Mouse (Mus musculus): ENCODE results near the gene Shh. TPM values are rescaled to one million over a fixed set of nuclear protein-coding genes. Genes with fewer than 3 reads are reported as not detected.

Gene Shh
- 0.14 and 0.21 TPM in 2 replicates for polyA plus RNA-seq (2014; fragmentation: Nextera tagmentation; extraction: Ambion mirVana)

- ATAC-seq (replicated peaks; ENCODE audit: low FRiP score): no peak
- no peaks in the 10 kb centered on the region for H3K36me3 ChIP-seq (ENCODE audit: control insufficient read depth, insufficient read depth, low read length)
- DNase-seq (ENCODE audit: low spot score): no peak
- H3K27me3 ChIP-seq (replicated peaks; ENCODE audit: control insufficient read depth, insufficient read depth, low read length): peaks cover 79% of the 10 kb centered on the region
- no peaks in the 10 kb centered on the region for H3K4me1 ChIP-seq (replicated peaks; ENCODE audit: control insufficient read depth, insufficient read depth, low read length)
- no peaks in the 10 kb centered on the region for H3K9me3 ChIP-seq (ENCODE audit: control insufficient read depth, low read length)
- peak within 1 kb of the TSS; percentile 31 for H3K4me2 ChIP-seq
- no peak within 1 kb of the TSS for H3K27ac ChIP-seq (ENCODE audit: low read depth, low read length)
- H3K9ac ChIP-seq (ENCODE audit: low read depth, low read length): no peak within 1 kb of the TSS
- 3% methylated on average over 31 of the region's 31 CpGs for WGBS
- H3K4me3 ChIP-seq (ENCODE audit: low read depth, low read length): peak within 1 kb of the TSS; percentile 26
These were observed at the start of gene Shh for GRCm38 (mm10) chr5:28466760-28467306. TSS of gene Shh (minus strand) at chr5:28467256.

- Histone ChIP-seq H3K4me1 (replicated peaks; ENCODE audit: control insufficient read depth, insufficient read depth, low read length) (no peaks in the 10 kb centered on the region; the same call in 1 of the 2 replicates), H3K36me3 (ENCODE audit: control insufficient read depth, insufficient read depth, low read length) (no peaks in the 10 kb centered on the region), H3K4me3 (ENCODE audit: low read depth, low read length) (no peak overlapping the region), H3K4me2 (no peak overlapping the region), H3K9me3 (ENCODE audit: control insufficient read depth, low read length) (no peaks in the 10 kb centered on the region), H3K27me3 (replicated peaks; ENCODE audit: control insufficient read depth, insufficient read depth, low read length) (no peaks in the 10 kb centered on the region), H3K27ac (ENCODE audit: low read depth, low read length) (no peak overlapping the region), H3K9ac (ENCODE audit: low read depth, low read length) (no peak overlapping the region)
- ATAC-seq (replicated peaks; ENCODE audit: low FRiP score) (0 out of 2 replicates have a peak, but pooled peaks have one; percentile 29), DNase-seq (ENCODE audit: low spot score) (peak; percentile 36)
- WGBS: 45% methylated on average over 4 of the region's 4 CpGs
These were observed 33.9 kb upstream of the Shh start for GRCm38 (mm10) chr5:28500792-28501439.

DNA sequence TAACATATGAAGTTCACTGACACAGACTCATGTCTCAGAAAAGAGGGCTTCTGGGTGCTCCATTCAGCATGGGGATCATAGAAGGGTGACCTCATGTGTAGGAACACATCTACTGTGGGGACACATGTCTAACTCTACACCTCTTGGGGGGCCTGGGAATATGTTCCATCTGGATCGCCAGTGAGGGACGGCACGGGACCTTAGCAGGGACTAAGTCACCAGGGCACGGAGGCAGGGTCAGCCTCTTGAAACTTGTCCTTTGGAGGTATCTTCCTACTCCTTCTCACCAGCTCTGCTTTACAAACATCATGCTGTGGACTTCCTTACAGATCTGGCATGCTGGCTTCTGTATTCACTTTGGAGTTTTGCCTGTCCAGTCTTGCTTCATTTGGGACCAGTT lies 31.8 kb upstream of the Shh start:
- Histone ChIP-seq H3K9me3 (ENCODE audit: control insufficient read depth, low read length) (no peaks in the 10 kb centered on the region), H3K27ac (ENCODE audit: low read depth, low read length) (no peak overlapping the region), H3K9ac (ENCODE audit: low read depth, low read length) (no peak overlapping the region), H3K27me3 (replicated peaks; ENCODE audit: control insufficient read depth, insufficient read depth, low read length) (no peaks in the 10 kb centered on the region), H3K4me2 (no peak overlapping the region), H3K4me1 (replicated peaks; ENCODE audit: control insufficient read depth, insufficient read depth, low read length) (no peaks in the 10 kb centered on the region; the same call in 1 of the 2 replicates), H3K4me3 (ENCODE audit: low read depth, low read length) (no peak overlapping the region), H3K36me3 (ENCODE audit: control insufficient read depth, insufficient read depth, low read length) (no peaks in the 10 kb centered on the region)
- ATAC-seq (replicated peaks; ENCODE audit: low FRiP score) (no peak), DNase-seq (ENCODE audit: low spot score) (no peak)
- 89% methylated on average over 4 of the region's 4 CpGs for WGBS

- 78% methylated on average over 3 of the region's 3 CpGs for WGBS
- ATAC-seq (replicated peaks; ENCODE audit: low FRiP score): no peak
- Histone ChIP-seq H3K27me3 (replicated peaks; ENCODE audit: control insufficient read depth, insufficient read depth, low read length) (no peaks in the 10 kb centered on the region), H3K9ac (ENCODE audit: low read depth, low read length) (no peak overlapping the region), H3K4me3 (ENCODE audit: low read depth, low read length) (no peak overlapping the region), H3K36me3 (ENCODE audit: control insufficient read depth, insufficient read depth, low read length) (no peaks in the 10 kb centered on the region), H3K9me3 (ENCODE audit: control insufficient read depth, low read length) (no peaks in the 10 kb centered on the region), H3K4me2 (no peak overlapping the region), H3K4me1 (replicated peaks; ENCODE audit: control insufficient read depth, insufficient read depth, low read length) (no peaks in the 10 kb centered on the region; the same call in 1 of the 2 replicates), H3K27ac (ENCODE audit: low read depth, low read length) (no peak overlapping the region)
- no peak for DNase-seq (ENCODE audit: low spot score)
These were observed 28.9 kb upstream of the Shh start for GRCm38 (mm10) chr5:28495712-28496650.

DNA sequence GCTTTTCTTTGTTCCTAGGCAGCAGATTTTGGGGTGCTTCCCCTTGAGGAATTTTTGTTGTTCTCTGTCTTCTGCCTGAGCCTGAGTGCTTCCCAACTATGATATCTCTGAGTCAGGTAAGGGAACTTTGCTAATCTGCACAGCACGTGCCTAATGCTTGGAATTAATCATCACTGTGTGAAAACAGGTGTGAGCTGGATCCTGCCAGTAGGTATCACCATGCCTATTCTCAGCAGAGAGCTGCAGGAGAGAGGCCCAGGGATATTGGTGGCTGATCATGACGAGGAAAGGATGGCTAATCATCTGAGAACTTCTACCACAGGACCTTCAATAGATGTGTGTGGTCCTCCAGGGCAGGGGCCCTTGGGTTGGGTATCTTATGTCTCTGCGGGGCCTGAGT lies 26.5 kb upstream of the Shh start:
- Histone ChIP-seq H3K9ac (ENCODE audit: low read depth, low read length) (no peak overlapping the region), H3K4me1 (replicated peaks; ENCODE audit: control insufficient read depth, insufficient read depth, low read length) (no peaks in the 10 kb centered on the region), H3K4me3 (ENCODE audit: low read depth, low read length) (no peak overlapping the region), H3K4me2 (no peak overlapping the region), H3K9me3 (ENCODE audit: control insufficient read depth, low read length) (no peaks in the 10 kb centered on the region), H3K36me3 (ENCODE audit: control insufficient read depth, insufficient read depth, low read length) (no peaks in the 10 kb centered on the region), H3K27ac (ENCODE audit: low read depth, low read length) (no peak overlapping the region), H3K27me3 (replicated peaks; ENCODE audit: control insufficient read depth, insufficient read depth, low read length) (no peaks in the 10 kb centered on the region)
- DNase-seq (ENCODE audit: low spot score): no peak
- no peak for ATAC-seq (replicated peaks; ENCODE audit: low FRiP score)
- 59% methylated on average over 3 of the region's 3 CpGs for WGBS

DNA sequence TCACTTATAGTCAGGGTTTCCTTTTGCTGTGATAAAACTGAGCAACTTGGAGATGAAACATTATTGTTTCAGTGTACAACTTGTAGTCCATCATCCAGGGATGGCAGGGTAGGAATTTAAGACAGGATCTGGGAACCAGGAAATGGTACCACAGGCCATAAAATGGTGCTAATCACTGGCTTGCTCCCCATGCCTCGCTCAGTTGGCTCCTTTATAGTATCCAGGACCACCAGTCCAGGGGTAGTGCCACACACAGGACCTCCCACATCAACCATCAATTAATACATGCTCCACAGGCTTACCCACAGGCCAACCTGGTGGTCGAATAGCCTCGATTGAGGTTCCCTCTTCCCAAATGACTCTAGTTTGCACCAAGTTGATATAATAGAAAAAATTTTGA lies 15.9 kb upstream of the Shh start:
- ATAC-seq (replicated peaks; ENCODE audit: low FRiP score) (no peak), DNase-seq (ENCODE audit: low spot score) (no peak)
- Histone ChIP-seq H3K4me2 (no peak overlapping the region), H3K27ac (ENCODE audit: low read depth, low read length) (no peak overlapping the region), H3K27me3 (replicated peaks; ENCODE audit: control insufficient read depth, insufficient read depth, low read length) (no peaks in the 10 kb centered on the region), H3K4me1 (replicated peaks; ENCODE audit: control insufficient read depth, insufficient read depth, low read length) (no peaks in the 10 kb centered on the region), H3K4me3 (ENCODE audit: low read depth, low read length) (no peak overlapping the region), H3K9ac (ENCODE audit: low read depth, low read length) (no peak overlapping the region), H3K36me3 (ENCODE audit: control insufficient read depth, insufficient read depth, low read length) (no peaks in the 10 kb centered on the region), H3K9me3 (ENCODE audit: control insufficient read depth, low read length) (no peaks in the 10 kb centered on the region)
- WGBS: 62% methylated on average over 3 of the region's 3 CpGs

DNA sequence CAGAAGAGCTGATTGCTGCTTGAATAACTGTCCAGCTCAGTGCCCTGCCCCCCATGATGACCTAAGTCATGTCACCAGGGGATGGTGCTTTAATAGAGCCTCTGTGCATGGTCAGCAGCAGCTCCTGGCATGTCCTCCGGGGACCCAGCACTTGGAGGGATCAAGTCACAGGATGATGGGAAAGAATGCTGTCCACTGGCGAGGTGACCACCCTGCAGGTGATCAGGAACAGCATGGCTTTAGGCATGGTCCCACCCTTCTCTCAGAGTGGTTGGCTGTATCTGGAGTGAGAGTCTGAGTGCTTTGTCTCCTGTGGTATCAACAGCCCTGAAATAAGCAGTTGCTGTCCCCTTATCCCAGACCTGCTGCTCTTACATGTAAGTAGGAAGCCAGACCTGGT lies 14.7 kb upstream of the Shh start:
- Histone ChIP-seq H3K9ac (ENCODE audit: low read depth, low read length) (no peak overlapping the region), H3K4me2 (no peak overlapping the region), H3K4me3 (ENCODE audit: low read depth, low read length) (no peak overlapping the region), H3K4me1 (replicated peaks; ENCODE audit: control insufficient read depth, insufficient read depth, low read length) (no peaks in the 10 kb centered on the region), H3K27ac (ENCODE audit: low read depth, low read length) (no peak overlapping the region), H3K9me3 (ENCODE audit: control insufficient read depth, low read length) (no peaks in the 10 kb centered on the region), H3K36me3 (ENCODE audit: control insufficient read depth, insufficient read depth, low read length) (no peaks in the 10 kb centered on the region), H3K27me3 (replicated peaks; ENCODE audit: control insufficient read depth, insufficient read depth, low read length) (no peaks in the 10 kb centered on the region)
- no peak for DNase-seq (ENCODE audit: low spot score)
- 67% methylated on average over 2 of the region's 2 CpGs for WGBS
- no peak for ATAC-seq (replicated peaks; ENCODE audit: low FRiP score)

DNA sequence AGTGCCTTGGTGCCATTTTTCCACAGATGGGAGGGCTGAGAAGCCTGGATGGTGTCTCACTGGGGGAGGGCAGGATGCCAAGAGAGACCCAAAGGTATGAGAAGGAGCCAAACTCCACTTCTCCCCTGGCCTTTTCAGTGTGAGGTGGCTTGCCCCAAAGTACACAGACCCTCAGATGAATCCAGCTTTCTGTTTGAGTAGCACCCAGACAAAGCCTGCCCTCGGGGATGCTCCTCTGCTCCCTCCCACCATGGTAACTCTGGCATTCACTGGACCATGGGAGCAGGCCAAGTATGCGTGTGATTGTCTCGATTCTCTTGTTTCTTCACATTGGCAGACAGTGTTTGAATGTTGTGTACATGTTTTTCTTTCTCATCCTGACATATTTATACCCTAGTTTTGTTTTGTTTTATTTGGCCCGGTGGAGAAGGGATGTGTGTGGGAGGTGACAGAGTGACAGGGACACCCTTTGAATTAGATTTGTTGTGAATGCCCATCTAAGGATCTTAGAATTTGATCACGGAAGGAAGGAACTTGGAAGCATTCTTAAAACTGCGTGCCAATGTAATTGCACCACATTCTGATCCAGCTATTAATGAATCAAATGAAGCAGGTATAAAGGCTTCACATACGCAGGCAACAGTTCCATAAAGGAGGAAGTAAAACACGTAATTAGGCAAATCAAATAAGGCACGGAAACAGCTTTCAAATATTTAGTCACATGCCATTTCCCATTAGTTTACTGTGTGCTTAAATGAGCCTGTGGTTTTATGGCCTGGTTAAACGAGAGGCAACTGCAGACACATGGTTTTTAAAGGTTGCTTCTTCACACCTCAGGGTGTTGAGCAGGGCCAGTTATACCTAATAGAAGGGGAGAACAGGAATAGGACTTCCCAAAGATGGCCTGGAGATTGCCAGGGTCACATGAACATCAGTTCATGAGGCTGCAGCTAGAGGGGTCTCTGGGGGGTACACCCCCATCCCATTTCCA lies 9.6 kb upstream of the Shh start:
- Histone ChIP-seq H3K4me1 (replicated peaks; ENCODE audit: control insufficient read depth, insufficient read depth, low read length) (no peaks in the 10 kb centered on the region), H3K9ac (ENCODE audit: low read depth, low read length) (no peak overlapping the region), H3K9me3 (ENCODE audit: control insufficient read depth, low read length) (no peaks in the 10 kb centered on the region), H3K27ac (ENCODE audit: low read depth, low read length) (no peak overlapping the region), H3K27me3 (replicated peaks; ENCODE audit: control insufficient read depth, insufficient read depth, low read length) (no peaks in the 10 kb centered on the region; the same call in 1 of the 2 replicates), H3K4me2 (no peak overlapping the region), H3K36me3 (ENCODE audit: control insufficient read depth, insufficient read depth, low read length) (no peaks in the 10 kb centered on the region), H3K4me3 (ENCODE audit: low read depth, low read length) (no peak overlapping the region)
- WGBS: 72% methylated on average over 10 of the region's 10 CpGs
- ATAC-seq (replicated peaks; ENCODE audit: low FRiP score) (no peak), DNase-seq (ENCODE audit: low spot score) (no peak)
